Mouse (Mus musculus): ENCODE results near the gene Mblac1.

Gene Mblac1
- long read RNA-seq, experiment 1, partial matches to known transcripts, result 0 of 3 reads
- long read RNA-seq, experiment 1, other reads (novel, unspliced or antisense), result 0 of 3 reads
- long read RNA-seq, experiment 2, transcript Mblac1-201 (1 exons, 1,308 nt), result major isoform, 11 of 11 reads
- long read RNA-seq, experiment 2, partial matches to known transcripts, result 0 of 11 reads
- long read RNA-seq, experiment 2, other reads (novel, unspliced or antisense), result 0 of 11 reads

GRCm38 (mm10) chr5:138193771-138194727, at the start of gene Mblac1:
TSS of gene Mblac1 (plus strand) at chr5:138194314.
- intact Hi-C loops (cut with DNase I), result no loop called here

DNA sequence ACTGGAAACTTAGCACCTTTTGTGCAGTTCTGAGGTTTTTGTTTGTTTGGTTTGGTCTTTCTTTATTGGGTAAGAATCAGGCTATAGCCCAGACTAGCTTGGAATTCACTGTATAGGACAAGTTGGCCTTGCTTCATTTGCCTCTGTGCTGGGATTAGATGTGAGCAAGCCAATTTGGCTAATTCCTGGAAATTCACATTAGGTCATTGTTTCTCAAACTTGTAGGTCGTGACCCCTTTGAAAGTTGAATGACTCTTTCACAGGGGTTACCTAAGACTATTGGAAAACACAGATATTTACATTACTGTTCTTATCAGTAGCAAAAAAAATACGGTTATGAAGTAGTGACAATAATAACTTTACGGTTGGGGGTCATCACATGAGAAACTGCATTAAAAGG, 39.7 kb upstream of the Mblac1 start:
- intact Hi-C loops (cut with DNase I), result no loop called here

- intact Hi-C loops (cut with DNase I), result loop anchor here (1.0 kb wide), 1 partner anchor 39 kb away; the partner anchor contains the start of gene Zscan21
Observed at GRCm38 (mm10) chr5:138155443-138155976, 38.6 kb upstream of the Mblac1 start, which contains the start of gene Zfp113. TSS of gene Zfp113 (minus strand) at chr5:138155744.

DNA sequence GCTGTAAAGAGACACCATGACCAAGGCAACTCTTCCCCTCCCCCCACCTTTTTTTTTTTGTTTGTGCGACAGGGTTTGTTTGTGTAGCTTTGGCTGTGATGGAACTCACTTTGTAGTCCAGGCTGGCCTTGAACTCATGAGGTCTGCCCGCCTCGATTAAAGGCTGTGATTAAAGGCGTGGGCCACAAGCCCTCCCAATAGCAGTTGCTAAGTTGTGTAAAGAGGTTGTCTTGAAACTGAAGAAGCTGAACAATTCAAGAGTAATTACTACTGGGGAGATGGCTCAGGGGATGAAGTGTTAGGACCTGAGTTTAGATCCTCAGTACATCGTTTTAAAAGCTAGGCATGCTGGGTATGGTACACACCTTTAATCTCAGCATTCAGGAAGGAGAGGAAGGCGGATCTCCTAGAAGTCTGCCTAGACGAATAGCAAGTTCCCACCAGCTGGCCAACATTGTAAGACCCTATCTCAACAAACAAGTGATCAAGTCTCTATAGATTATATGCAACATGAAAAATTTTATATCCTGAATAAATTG, 33.8 kb upstream of the Mblac1 start:
- intact Hi-C loops (cut with DNase I), result no loop called here

GRCm38 (mm10) chr5:138160842-138161665, 33.1 kb upstream of the Mblac1 start, which contains the start of gene Cops6:
TSS of gene Cops6 (plus strand) at chr5:138161071.
- intact Hi-C loops (cut with DNase I), result no loop called here

DNA sequence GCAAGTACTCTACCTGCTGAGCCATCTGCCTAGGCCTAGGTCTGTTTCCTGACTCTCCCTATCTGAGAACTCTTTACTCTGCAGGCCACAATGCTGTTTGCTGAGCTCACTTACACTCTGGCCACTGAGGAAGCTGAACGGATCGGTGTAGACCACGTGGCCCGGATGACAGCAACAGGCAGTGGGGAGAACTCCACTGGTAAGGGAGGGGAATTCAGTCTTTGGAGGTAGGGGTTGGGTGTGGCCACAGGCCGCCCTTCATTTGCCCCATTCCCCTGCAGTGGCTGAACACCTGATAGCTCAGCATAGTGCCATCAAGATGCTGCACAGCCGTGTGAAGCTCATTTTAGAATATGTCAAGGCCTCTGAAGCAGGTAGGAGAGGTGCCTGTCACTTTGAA, 31.1 kb upstream of the Mblac1 start:
- intact Hi-C loops (cut with DNase I), result no loop called here

DNA sequence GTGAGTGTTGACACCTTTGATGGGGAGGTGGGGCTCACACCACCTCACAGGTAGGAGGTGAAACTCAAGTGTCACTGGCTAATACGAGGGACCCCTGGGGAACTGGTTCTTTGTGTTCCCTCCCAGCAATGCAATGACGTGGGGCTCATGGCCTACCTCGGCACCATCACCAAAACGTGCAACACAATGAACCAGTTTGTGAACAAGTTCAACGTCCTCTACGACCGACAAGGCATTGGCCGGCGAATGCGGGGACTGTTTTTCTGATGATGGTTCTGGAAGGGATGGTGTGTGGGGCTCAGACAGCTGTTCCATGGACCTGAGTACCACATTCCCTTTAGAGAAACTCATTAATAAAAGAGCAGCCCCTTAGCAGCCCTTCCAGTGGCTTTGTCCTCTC, 30.5 kb upstream of the Mblac1 start:
- intact Hi-C loops (cut with DNase I), result no loop called here

GRCm38 (mm10) chr5:138165594-138165993, 28.5 kb upstream of the Mblac1 start:
- intact Hi-C loops (cut with DNase I), result no loop called here

- intact Hi-C loops (cut with DNase I), result no loop called here
Observed at GRCm38 (mm10) chr5:138170936-138171561, 23.1 kb upstream of the Mblac1 start.

GRCm38 (mm10) chr5:138171695-138172491, 22.2 kb upstream of the Mblac1 start, which contains the start of the genes Ap4m1 and Mcm7:
TSS of gene Ap4m1 (plus strand) at chr5:138172002.
TSS of gene Mcm7 (minus strand) at chr5:138172422.
- intact Hi-C loops (cut with DNase I), result no loop called here

DNA sequence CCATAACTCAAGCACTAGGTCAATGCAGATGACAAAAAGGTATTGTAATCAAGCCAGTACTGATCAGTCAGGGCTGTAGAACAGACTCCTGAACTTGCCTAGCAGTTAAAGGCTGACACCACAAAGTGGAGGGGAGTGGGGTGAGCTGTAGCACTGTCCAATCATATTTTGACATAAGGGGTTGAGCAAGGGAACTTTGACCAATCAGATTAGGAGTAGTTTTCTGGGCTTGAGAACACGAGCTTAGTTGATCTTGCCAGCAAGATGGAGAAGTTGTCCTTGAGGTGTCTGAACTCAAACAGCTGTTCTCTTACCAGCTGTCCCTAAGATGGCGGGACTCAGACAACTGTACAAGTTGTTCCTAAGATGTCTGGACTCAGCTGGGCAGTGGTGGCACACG, 20.9 kb upstream of the Mblac1 start:
- intact Hi-C loops (cut with DNase I), result no loop called here

DNA sequence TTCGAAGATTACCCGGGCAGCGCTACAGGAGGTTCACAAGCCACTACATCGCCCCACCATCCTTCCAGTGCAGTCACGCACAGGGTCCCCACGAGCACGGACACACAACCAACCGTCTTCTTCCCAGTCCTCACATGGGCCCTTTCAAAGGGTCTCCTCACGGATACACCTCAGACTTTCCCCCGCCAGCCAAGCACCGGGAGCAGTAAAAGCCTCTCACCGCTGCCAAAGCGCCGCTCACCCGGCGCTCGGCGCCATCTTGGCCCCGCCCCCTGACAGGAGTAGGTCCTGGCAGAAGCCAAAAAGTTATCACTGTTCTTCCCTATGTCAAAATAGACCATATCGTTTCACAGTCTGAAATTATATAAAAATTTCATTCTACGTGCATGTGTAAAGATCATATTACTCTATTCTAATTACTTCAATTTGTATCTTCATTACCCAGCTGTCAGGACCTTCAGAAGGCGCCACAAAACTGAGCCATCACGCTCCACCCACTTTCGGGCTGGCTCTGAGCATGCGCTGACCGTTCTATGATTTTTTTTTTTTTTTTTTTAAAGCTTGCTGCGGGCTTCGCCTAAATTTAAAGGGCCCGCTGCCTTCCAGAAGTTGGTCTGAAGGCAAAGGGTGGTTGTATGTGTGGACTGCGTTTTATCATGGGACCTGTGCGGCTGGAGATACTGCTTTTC, 7.0 kb upstream of the Mblac1 start, which contains the start of the genes Taf6 and Cnpy4:
Gene Taf6 (minus strand): TSS at position 502 of the 689 bp plus-strand sequence.
Gene Cnpy4 (plus strand): TSS at position 536 of the 689 bp plus-strand sequence.
- intact Hi-C loops (cut with DNase I), result no loop called here

- intact Hi-C loops (cut with DNase I), result no loop called here
Observed at GRCm38 (mm10) chr5:138187661-138188306, 6.3 kb upstream of the Mblac1 start.

GRCm38 (mm10) chr5:138194755-138195345, 736 bp downstream of the Mblac1 start:
- intact Hi-C loops (cut with DNase I), result no loop called here

DNA sequence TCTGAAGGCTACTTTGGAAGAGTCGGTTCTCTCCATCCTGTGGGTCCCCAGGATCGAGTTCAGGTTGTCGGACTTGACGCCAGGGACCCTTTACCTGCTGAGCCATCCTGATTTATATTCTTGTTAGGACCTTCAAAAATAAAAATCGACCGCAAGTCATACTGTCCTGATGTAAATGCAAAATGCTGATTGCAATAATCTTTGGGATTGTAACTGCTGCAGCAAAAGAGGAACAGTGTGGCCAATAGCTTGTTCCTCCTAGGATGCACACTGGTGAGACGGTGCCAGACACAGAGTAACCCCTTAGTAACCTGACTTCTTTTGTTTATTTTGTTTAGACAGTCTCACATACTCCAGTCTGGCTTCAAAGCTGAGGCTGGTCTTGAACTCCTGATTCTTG, 1.3 kb downstream of the Mblac1 start:
- intact Hi-C loops (cut with DNase I), result no loop called here

GRCm38 (mm10) chr5:138199576-138199975, 5.5 kb downstream of the Mblac1 start:
- intact Hi-C loops (cut with DNase I), result no loop called here

- intact Hi-C loops (cut with DNase I), result no loop called here
Observed at GRCm38 (mm10) chr5:138202086-138202485, 8.0 kb downstream of the Mblac1 start.

DNA sequence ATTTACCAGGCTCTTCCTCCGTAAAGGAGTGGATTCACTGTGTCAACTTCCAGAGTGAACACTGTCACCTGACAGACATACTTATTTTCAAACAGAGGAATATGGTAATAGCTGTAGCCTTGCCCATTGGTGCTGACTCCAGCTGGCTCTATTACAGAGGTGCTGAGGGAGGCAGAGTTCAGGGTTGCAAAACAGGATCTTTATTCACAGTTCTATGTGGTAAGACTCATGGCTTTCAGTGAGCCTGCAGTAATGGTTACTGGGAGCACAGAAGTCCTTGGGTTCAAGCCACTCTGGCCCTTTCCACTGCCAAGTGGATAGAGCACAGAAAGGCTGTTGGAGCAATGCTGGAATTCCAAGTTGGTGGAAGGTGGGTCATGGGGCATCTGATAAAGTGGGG, 13.1 kb downstream of the Mblac1 start:
- intact Hi-C loops (cut with DNase I), result loop anchor here (1.0 kb wide), 1 partner anchor 24 kb away; no protein-coding TSS in a partner anchor
